ENCODE assay signal across 24 mouse cellular contexts in the genomic region with DNA sequence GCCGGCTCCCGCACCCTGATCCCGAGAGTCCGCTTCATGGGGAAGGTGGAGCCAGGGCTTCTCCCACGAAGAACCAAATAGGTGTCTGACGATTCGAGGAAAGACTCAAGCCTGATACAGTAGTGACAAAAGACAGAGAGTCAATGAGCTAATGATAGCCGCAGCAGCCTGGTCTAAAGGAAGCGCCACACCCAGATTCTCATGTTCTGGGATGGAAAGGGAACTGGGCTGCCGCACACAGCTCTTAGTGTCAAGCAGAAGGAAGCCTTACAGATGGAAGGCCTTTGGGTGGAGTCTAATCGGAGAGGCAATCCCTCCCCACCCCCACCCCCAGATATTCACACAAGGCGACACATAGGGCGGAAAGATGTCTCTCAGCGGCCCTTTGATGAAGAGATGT.
A peak's percentile ranks its signal among the peaks of the same experiment; 100 is the strongest.
DNase-seq lines count a peak whose midpoint lies in the region; ATAC-seq and TF ChIP-seq lines count a peak whose summit lies in the region.
"Had no signal": no experiment of that assay in that cellular context is flagged by ENCODE, and none has a peak within 500 bp of the region (broad histone marks: within the 10 kb centered on the region; RNA-seq: fewer than 3 reads in every experiment).

No protein-coding gene starts in this region.

- no peaks in the 10 kb centered on the region for H3K36me3 ChIP-seq in kidney, adult 2 months (ENCODE audit: control insufficient read depth, insufficient read depth, low read length)
- H3K36me3 ChIP-seq in midbrain, embryonic 16.5 days (ENCODE audit: control insufficient read depth, insufficient read depth, low read length) = peaks cover 4% of the 10 kb centered on the region; the same call in 1 of the 2 replicates
- H3K36me3 ChIP-seq: embryonic facial prominence, embryonic 13.5 days; embryonic facial prominence, embryonic 15.5 days; forebrain, embryonic 10.5 days; forebrain, embryonic 12.5 days; G1E had no signal

- TF ChIP-seq CTCF in kidney, adult 2 months (conservative IDR thresholded peaks at IDR 0.05; ENCODE audit: insufficient read depth, insufficient read length, low read depth, low read length) = no peak

- no peak overlapping the region for H3K9ac ChIP-seq in midbrain, embryonic 16.5 days (ENCODE audit: low read depth, low read length)
- H3K9ac ChIP-seq: embryonic facial prominence, embryonic 13.5 days; embryonic facial prominence, embryonic 15.5 days; forebrain, embryonic 12.5 days had no signal

- TF ChIP-seq POLR2A in kidney, adult 2 months (IDR thresholded peaks at IDR 0.05; ENCODE audit: low read depth, low read length) = no peak

- no peak overlapping the region for H3K27ac ChIP-seq in kidney, adult 2 months (ENCODE audit: insufficient read depth, low read depth, low read length)
- no peak overlapping the region for H3K27ac ChIP-seq in midbrain, embryonic 16.5 days (ENCODE audit: low read length)
- H3K27ac ChIP-seq: embryonic facial prominence, embryonic 13.5 days; embryonic facial prominence, embryonic 15.5 days; forebrain, embryonic 10.5 days; forebrain, embryonic 12.5 days had no signal

- 78% methylated on average over 14 of the region's 14 CpGs for WGBS in kidney, adult 2 months
- 90% methylated on average over 14 of the region's 14 CpGs for WGBS in midbrain, embryonic 16.5 days

- peak; percentile 3 for DNase-seq in lung, postnatal 36 days
- no peak for DNase-seq in lung, postnatal 25 days (ENCODE audit: low spot score)
- DNase-seq in MEL-GATA-1-ER (ENCODE audit: extremely low read depth, low read depth) (peak; percentile 57), ZHBTc4 (ENCODE audit: low read depth, low spot score) (peak; percentile 53)
- DNase-seq in kidney, adult 2 months = no peak
- DNase-seq: adrenal gland, adult 2 months; adrenal gland, postnatal 10 days; adrenal gland, postnatal 25 days; cerebellum, adult 11 months; cerebellum, adult 18-20 months; cerebellum, adult 8-10 months; cerebellum, adult 9-11 months; cerebellum, postnatal 14 days; cerebellum, postnatal 36 days; embryo, embryonic 11 days had no signal

- no peaks in the 10 kb centered on the region for H3K27me3 ChIP-seq in kidney, adult 2 months (replicated peaks; ENCODE audit: control insufficient read depth, insufficient read depth, low read length)
- no peaks in the 10 kb centered on the region for H3K27me3 ChIP-seq in midbrain, embryonic 16.5 days (ENCODE audit: control insufficient read depth, insufficient read depth, low read depth, low read length)
- H3K27me3 ChIP-seq: forebrain, embryonic 12.5 days had no signal

- no peaks in the 10 kb centered on the region for H3K9me3 ChIP-seq in midbrain, embryonic 16.5 days (replicated peaks; ENCODE audit: control insufficient read depth, low read length, poor library complexity, severe bottlenecking)
- H3K9me3 ChIP-seq: embryonic facial prominence, embryonic 13.5 days; embryonic facial prominence, embryonic 15.5 days; forebrain, embryonic 10.5 days; forebrain, embryonic 12.5 days; G1E had no signal

- H3K4me1 ChIP-seq in kidney, adult 2 months (ENCODE audit: control insufficient read depth, insufficient read depth, low read length) = no peaks in the 10 kb centered on the region
- H3K4me1 ChIP-seq in midbrain, embryonic 16.5 days (ENCODE audit: control insufficient read depth, insufficient read depth, low read length) = no peaks in the 10 kb centered on the region
- H3K4me1 ChIP-seq: embryonic facial prominence, embryonic 13.5 days; embryonic facial prominence, embryonic 15.5 days; forebrain, embryonic 12.5 days had no signal

- ATAC-seq in midbrain, embryonic 16.5 days = no peak
- ATAC-seq: forebrain, embryonic 14.5 days; forebrain, embryonic 16.5 days had no signal

- H3K4me2 ChIP-seq in midbrain, embryonic 16.5 days (ENCODE audit: low read length) = no peak overlapping the region
- H3K4me2 ChIP-seq: embryonic facial prominence, embryonic 13.5 days; embryonic facial prominence, embryonic 15.5 days; forebrain, embryonic 12.5 days had no signal

- no peak overlapping the region for H3K4me3 ChIP-seq in kidney, adult 2 months (ENCODE audit: insufficient read depth, low read depth, low read length)
- no peak overlapping the region for H3K4me3 ChIP-seq in midbrain, embryonic 16.5 days (ENCODE audit: low read depth, low read length)
- H3K4me3 ChIP-seq: embryonic facial prominence, embryonic 13.5 days; embryonic facial prominence, embryonic 15.5 days; erythroblast, embryonic 14.5 days; forebrain, embryonic 10.5 days; forebrain, embryonic 12.5 days had no signal

Comparison
In these comparisons a context has a peak if more than half of its experiments do, and no peak if none do; other contexts are left out.
1. DNase-seq: peak in lung, postnatal 36 days (single experiment), MEL-GATA-1-ER (single experiment) and ZHBTc4 (single experiment); none in lung, postnatal 25 days (single experiment) and kidney, adult 2 months (single experiment).